Mouse (Mus musculus) ovary, postnatal 14 days (tissue): Measurements from ENCODE around the gene Chmp4b.

Source experiments
- DNase-seq: peaks from one replicate; pipeline ENCODE4 v3.0.0; 2022; ENCODE audit warnings: low spot score

Gene Chmp4b

DNA sequence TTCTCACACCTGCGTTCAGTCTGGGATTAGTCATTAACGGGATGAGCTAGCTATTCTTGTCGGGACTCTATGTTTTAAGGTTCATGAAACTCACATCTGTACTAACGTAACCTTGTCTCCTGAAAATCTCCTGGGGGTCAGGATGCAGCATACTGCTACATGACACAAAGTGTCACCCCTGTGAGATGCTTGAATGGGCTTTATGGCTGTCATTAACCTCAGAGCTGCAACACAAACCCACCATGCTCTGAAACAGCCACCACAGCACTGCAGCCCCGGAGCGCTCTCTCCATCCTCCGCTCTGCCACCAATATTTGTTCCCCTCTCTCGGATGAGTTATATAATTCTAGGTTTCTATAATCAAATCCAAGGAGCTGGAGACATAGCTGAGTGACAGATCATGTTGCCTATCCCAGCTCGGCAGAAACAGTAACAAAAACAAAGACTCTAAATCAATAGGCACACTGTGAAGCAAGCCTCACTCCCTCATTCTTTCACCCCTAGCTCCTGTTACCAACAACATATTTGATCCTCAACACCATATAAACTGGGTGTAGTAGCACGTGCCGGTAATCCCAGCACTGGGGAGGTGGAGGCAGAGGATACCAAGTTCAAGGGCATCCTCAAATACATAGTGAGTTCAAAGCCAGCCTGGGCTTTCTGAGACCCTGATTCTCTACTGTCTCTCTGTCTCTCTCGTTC lies 67.5 kb downstream of the Chmp4b start:
- no peak for DNase-seq

DNA sequence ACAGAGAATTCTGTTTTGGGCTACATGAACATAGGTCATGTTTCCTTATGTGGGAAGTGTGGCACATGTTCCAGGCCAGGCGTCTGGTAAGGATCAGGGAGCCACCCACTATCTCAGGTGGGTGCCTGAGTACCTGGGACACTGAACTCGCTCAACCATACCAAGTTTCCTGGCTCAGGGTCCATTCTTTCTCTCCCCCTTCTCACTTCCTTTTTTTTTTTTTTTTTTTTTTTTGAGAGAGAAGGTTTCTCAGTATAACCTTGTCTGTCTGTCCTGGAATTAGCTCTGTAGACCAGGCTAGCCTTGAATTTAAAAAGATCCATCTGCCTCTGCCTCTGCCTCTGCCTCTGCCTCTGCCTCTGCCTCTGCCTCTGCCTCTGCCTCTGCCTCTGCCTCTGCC lies 68.8 kb downstream of the Chmp4b start:
- no peak for DNase-seq

DNA sequence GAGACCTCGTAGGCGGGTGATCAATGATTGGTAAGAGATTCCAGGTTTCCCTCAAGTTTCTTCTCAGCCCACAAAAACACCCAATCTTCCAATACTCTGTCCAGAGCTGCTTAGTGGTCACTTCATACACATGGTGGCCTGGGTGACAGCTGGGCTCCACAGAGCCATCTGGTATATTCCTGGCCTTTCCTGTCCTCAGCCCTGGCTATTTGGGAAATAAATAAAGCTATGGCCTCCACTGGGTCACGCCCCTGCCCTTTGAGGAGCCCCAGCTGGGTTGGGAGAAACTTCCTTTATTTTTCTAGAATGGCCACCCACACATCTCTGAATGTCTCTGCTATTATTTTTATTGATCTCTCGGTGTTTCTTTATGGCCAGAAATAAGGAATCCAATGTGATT lies 72.0 kb downstream of the Chmp4b start:
- no peak for DNase-seq

DNA sequence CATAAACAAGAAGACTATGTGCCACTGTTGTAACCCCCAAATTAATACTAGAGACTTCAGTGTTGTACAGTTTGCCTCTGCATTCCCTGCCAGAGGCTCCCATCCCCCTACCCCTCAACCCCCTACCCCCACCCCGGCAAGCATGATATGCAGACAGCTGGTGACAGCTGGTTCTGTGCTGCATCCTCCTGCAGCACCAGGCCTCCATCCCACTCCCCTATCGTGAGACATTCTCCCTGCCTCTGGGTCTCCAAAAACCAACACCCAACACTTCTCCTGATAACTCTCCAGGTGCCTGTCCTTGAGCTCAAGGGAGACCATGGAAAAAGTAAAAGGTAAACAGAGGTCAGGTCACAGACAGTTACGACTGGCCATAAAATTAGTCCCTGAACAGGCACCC lies 78.2 kb downstream of the Chmp4b start:
- DNase-seq, result no peak

DNA sequence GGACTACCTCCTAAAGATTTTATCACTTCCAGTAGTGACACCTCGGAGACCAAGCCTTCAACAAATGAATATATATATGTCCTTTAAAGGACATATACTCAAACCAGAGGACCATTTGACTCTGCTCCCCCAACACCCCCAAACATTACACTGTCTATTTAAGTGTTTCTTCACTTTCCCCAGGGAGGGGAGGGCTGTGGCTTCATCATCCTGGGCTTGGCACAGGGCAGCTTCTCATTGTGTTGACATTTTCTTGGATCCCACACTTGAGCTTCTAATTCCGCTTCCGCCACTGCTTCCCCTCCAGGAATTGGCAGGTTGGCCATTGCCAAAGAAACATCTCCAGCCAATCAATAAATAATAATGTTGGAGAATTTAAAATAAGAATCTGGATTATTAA lies 79.3 kb downstream of the Chmp4b start:
- DNase-seq, result no peak

DNA sequence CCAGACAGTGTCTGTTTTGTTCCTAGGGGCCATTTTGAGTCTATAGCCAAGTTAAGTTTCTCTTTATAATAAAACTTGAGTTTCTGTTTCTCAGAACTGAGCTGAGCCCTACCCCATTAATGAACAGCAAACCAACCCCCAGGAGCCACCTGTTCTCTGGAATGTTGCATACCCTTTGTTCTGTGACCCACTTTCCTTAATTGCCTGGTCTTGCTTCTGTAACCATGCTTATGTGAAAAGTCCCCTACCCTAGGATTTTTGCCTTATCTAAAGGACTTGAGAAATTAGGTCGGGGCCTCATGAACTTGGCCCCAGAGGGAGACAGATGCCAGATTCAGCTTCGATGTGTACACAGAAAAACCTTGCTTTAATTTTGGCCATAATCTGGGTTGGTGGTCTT lies 80.4 kb downstream of the Chmp4b start:
- no peak for DNase-seq

DNA sequence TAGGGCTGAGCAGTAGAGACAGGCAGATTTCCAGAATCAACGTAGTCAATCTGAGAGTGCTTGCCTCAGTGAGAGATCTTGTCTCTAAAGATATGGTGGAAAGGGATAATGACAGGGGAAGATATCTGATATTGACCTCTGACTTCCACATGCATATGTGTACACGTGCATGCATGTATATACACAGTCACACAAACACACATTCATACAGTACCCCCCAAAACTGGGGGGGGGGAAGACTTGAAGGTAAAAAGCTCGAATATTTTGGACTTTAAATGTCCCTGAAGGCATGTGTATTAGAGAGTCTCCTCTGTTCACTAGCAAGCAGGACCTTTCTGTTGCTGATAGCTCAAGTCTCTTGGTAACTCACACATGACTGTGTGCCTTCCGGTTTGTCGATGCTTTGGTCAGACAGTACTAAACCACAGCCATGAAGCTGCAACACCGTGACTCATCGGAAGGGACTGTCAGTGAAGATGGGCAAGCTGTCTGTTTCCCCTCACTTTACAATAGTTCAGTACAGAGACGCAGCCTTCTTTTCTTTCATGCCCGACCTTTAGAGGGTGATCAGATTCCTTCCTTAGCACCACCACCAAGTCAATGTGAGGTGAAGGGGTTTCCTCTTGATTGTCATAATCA lies 81.1 kb downstream of the Chmp4b start:
- DNase-seq, result no peak

DNA sequence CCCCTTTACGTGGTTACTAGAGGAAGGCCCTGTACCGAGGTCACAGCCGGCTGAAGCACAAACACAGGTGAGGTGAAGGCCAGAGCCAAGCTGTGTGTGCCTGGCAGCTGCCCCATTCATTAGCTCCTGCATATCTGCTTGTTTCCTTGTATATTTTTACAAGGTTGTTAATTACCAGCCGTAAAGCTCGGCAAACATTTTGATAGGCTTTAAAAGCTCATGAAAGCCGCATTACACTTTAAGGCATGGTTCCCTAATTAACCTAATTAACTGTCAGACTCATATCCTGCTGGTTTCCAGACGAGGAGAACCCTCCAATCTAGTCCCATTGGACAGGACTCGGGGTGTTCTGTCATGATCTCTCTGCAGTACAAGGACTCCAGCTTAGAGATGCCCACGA lies 83.5 kb downstream of the Chmp4b start:
- no peak for DNase-seq

DNA sequence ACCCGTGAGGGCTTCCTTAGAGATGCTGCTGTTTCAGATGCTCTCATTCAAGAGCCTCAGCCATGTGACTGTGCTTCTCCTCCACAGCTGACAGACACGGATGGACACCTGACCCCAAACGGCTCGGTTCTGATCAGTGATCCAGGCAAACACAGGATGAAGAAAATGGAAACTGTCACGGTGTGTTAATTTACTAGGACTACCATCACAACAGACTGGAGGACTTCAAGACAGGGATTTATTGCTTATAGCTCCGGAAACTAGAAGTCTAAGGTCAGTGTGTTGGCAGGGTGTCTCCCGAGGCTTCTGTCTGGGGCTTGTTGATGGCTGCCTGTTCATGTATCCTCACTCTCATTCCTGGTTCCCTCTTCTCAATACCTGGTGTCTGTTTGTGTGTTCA lies 83.9 kb downstream of the Chmp4b start:
- no peak for DNase-seq

DNA sequence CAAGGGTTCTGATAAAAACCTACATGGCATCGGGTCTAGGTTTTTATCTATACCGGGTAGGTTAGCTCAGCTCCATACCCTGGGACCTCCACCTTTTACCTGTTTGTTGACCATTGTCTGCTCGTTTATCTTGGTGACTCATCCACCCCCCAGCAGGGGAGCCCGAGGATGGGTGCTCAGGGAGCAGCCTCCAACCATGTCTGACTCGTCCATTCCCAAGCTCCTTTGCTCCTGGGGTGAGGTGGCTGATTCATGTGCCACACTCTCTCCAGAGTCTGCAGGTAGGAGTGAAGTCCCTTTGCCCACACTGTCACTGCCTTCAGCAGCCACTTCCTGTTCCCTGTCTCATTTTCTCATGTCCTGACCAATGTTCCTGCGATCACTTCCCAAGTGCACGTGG lies 84.5 kb downstream of the Chmp4b start:
- no peak for DNase-seq

DNA sequence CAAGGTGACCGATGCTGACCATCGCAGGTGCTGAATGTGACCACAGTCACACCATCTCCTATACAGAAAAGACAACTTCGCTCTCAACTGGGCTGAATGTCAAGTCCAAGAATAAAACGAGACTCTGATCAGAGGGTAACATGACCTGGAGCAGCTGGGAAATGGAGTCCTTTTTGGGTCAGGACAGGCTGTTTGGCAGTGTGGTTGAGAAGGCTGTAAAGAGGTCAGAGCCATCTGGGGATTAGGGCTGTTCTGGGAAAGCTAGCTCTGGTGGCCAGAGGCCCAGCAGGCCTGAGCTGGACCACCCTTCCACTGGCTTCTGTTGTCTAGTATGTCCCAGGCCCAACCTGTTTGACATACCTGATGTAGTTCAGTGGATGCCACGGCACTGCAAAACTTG lies 87.1 kb downstream of the Chmp4b start:
- no peak for DNase-seq

DNA sequence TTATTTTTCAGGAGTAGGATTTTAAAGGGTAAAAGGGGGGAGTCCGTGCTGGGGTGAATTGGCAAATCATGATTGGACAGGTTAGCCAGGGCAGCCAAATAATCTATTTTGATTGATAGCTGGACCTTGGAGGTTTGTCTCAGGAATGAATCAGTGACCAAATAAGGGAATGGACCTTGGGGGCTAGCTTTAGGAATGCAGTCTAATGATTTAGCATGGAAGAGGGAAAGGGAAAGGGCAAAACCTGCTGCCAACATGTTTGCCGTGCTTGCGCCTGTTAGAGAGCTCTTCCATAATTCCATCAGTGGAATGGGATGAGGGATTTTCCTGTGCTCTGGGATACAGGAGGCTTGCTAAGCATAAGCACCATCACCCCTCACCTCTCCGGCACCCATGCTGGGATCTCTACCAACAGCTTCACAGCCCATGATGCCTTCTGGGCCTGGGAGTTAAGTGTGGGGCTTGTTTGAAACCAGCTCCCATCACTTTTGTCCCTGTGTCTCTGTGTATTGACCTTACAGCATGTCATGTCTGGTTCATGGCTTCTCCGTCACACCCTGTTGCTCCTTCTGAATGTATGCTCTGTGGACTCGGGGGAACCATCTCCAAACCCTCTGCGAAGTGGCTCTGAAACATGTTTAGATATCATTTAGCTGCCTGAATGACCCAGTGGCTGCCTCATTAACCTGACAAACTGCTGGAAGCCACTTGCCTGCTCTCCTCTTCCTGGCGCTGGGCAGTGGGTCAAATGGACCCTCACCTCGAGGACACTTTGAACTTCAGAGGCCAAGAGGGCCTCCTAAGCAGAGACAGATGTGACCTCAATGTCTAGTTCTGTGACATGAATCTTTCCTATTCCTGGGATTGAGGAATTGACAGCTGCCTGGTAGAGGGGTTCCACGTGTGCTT lies 91.7 kb downstream of the Chmp4b start:
- DNase-seq, result no peak

DNA sequence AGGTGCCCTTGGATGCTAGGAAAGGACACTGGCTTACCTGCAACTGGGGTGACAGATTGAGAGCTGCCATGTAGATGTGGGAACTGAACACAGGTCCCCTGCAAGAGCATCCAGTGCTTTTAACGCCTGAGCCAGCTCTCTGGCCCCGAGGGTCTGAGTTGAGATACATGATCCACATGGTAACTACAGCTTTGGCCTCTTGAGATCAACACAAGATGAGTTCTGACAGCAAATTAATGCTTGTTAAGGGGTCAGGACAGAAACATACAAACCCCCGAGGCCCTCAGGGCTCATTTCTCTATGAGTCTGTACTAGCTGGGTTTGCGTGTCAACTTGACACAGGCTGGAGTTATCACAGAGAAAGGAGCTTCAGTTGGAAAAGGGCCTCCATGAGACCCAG lies 92.4 kb downstream of the Chmp4b start:
- DNase-seq, result no peak
